Mouse (Mus musculus) embryonic facial prominence, embryonic 12.5 days (tissue): Measurements from ENCODE around the gene Otop2. TPM values are rescaled to one million over a fixed set of nuclear protein-coding genes. Genes with fewer than 3 reads are reported as not detected.

Experiments used
- ATAC-seq: fragments of 200-750 bp; cut with Nextera tagmentation; 2 replicates; pipeline ENCODE4 v1.8.0; 2017; ENCODE audit not compliant: insufficient number of reproducible peaks, insufficient read depth, low FRiP score, low TSS enrichment
- H3K27ac ChIP-seq: fragments of 300-500 bp; sonication (generic); 2 replicates; pipeline ENCODE4 v1.5.1; 2016; ENCODE audit warnings: mild to moderate bottlenecking
- H3K27me3 ChIP-seq: fragments of 300-500 bp; sonication (generic); 2 replicates; pipeline ENCODE4 v1.6.1; 2016; ENCODE audit warnings: mild to moderate bottlenecking, moderate library complexity
- H3K36me3 ChIP-seq: fragments of 300-500 bp; sonication (generic); 2 replicates; pipeline ENCODE4 v1.6.1; 2016; ENCODE audit warnings: mild to moderate bottlenecking
- H3K4me1 ChIP-seq: fragments of 300-500 bp; sonication (generic); 2 replicates; pipeline ENCODE4 v1.6.1; 2016
- H3K4me2 ChIP-seq: fragments of 300-500 bp; sonication (generic); replicated peaks from 2 replicates; pipeline ENCODE4 v1.6.1; 2016; ENCODE audit warnings: mild to moderate bottlenecking, moderate library complexity
- H3K4me3 ChIP-seq: fragments of 300-500 bp; sonication (generic); 2 replicates; pipeline ENCODE4 v1.5.1; 2016; ENCODE audit warnings: mild to moderate bottlenecking
- H3K9ac ChIP-seq: fragments of 300-500 bp; sonication (generic); 2 replicates; pipeline ENCODE4 v1.6.1; 2016; ENCODE audit warnings: mild to moderate bottlenecking, moderate library complexity
- H3K9me3 ChIP-seq: fragments of 300-500 bp; sonication (generic); 2 replicates; pipeline ENCODE4 v1.6.1; 2016; ENCODE audit warnings: mild to moderate bottlenecking, moderate library complexity
- WGBS: fragments of 180-500 bp; shearing (Covaris S2); methylation state at CpG from one replicate; pipeline ENCODE4 v1.1.7; 2016; 5-methylcytosine and 5-hydroxymethylcytosine counted together
- polyA plus RNA-seq: library from polyadenylated mRNA; unstranded; fragments of >200 nt; fragmentation: Nextera tagmentation; extraction: Ambion mirVana; gene quantifications from 2 replicates; pipeline ENCODE4 v1.2.1, GENCODE M21; 2016

Gene Otop2
- polyA plus RNA-seq, 1 experiment from 2014 or later, result 0.19 TPM

DNA sequence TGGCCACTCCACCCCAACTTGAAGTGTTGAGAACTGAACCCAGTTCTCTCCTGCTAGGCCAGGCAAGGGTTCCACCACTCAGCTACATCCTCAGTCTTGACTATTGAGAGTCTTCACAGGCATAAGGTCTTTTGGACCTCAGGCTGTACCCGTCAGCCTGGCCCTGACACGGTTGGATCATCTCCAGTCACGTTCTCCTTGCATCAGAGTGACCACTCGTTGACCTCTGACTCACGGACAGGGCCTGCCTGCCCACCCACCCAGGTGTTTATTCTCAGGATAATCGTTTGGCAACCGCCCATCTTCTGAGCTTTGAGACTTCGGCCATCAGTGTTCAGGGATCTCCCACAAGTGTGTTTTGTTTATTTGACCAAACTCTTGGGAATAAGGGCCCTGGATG lies 3.8 kb upstream of the Otop2 start:
- no peak overlapping the region for H3K4me2 ChIP-seq
- H3K9me3 ChIP-seq, result peaks cover 6% of the 10 kb centered on the region; the same call in 1 of the 2 replicates
- H3K4me1 ChIP-seq, result 0 out of 2 replicates have a peak, but pooled peaks cover 2% of the 10 kb centered on the region
- H3K27ac ChIP-seq, result no peak overlapping the region
- H3K9ac ChIP-seq, result no peak overlapping the region
- H3K27me3 ChIP-seq, result peaks cover 35% of the 10 kb centered on the region
- no peak for ATAC-seq
- H3K36me3 ChIP-seq, result no peaks in the 10 kb centered on the region
- H3K4me3 ChIP-seq, result no peak overlapping the region
- WGBS, result 72% methylated on average over 8 of the region's 8 CpGs

DNA sequence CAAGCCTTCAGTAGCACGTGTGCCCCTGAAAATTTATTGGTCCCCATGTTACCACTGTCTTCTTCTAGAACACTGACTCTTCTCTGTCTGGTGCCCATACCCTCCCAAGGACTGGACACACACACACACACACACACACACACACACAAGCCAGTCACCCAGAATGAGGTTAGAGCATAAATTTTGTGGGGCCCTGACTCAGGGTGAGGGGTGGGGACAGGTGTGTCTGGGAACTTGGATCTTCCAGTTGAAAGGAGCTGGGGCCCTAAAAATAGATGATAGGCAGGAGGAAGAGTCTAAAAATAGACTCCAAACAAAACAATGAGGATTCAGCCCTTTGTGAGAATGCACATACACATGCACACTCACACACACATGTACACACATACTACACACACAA lies 1.8 kb downstream of the Otop2 start:
- no peak overlapping the region for H3K4me2 ChIP-seq
- H3K27me3 ChIP-seq, result peaks cover 36% of the 10 kb centered on the region
- H3K4me1 ChIP-seq, result 0 out of 2 replicates have a peak, but pooled peaks cover 2% of the 10 kb centered on the region
- no peaks in the 10 kb centered on the region for H3K36me3 ChIP-seq
- no peak overlapping the region for H3K4me3 ChIP-seq
- no peak overlapping the region for H3K27ac ChIP-seq
- no peaks in the 10 kb centered on the region for H3K9me3 ChIP-seq
- WGBS, result 85% methylated on average over 1 of the region's 1 CpGs
- no peak for ATAC-seq
- H3K9ac ChIP-seq, result no peak overlapping the region

DNA sequence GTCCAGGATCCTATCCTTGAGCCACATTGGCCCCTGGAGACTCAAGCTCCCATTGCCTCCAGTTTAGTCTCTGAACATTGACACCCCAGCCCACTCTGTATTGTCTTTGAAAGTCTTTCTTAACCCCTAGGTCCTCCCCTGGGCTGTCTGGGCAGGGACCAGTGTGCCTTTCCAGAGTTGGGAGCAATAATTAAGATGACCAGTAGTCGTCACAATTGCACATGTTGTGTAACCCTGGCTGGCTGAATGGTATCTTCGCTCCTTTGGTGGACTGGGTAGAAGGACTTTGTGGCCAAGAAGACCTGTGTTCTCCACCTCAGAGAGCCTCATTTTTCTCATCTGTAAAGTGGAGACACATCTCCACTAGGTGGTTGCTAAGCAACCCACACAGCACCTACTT lies 7.3 kb downstream of the Otop2 start:
- H3K4me2 ChIP-seq, result no peak overlapping the region
- no peak overlapping the region for H3K27ac ChIP-seq
- WGBS, result 45% methylated on average over 2 of the region's 2 CpGs
- peaks cover 71% of the 10 kb centered on the region for H3K27me3 ChIP-seq
- H3K9me3 ChIP-seq, result no peaks in the 10 kb centered on the region
- H3K36me3 ChIP-seq, result no peaks in the 10 kb centered on the region
- H3K4me1 ChIP-seq, result no peaks in the 10 kb centered on the region
- no peak for ATAC-seq
- no peak overlapping the region for H3K9ac ChIP-seq
- H3K4me3 ChIP-seq, result no peak overlapping the region

DNA sequence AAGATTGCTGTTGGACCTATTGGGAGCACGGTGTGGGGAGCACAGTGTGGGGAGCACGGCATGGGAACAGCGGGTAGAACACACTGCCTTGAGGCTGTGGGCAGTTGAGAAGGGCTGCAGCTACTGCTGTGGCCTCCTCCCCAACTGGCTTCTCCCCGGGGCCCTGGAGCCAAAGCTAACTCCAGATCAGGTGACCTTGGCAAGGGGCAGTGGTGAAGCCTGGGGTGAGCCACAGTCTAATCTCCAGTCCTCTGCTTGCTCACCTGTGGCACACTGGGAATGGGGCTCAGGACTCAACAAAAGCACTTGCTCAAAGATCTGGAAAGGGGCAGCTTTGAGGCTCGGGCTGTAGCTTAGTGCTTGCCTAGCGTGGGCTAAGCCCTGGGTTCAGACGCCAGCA lies 10.2 kb downstream of the Otop2 start:
- Histone ChIP-seq H3K9me3 (no peaks in the 10 kb centered on the region), H3K36me3 (no peaks in the 10 kb centered on the region), H3K4me2 (no peak overlapping the region), H3K9ac (no peak overlapping the region), H3K27me3 (peaks cover 97% of the 10 kb centered on the region), H3K27ac (no peak overlapping the region), H3K4me1 (peaks cover 6% of the 10 kb centered on the region), H3K4me3 (no peak overlapping the region)
- 51% methylated on average over 7 of the region's 7 CpGs for WGBS
- no peak for ATAC-seq

DNA sequence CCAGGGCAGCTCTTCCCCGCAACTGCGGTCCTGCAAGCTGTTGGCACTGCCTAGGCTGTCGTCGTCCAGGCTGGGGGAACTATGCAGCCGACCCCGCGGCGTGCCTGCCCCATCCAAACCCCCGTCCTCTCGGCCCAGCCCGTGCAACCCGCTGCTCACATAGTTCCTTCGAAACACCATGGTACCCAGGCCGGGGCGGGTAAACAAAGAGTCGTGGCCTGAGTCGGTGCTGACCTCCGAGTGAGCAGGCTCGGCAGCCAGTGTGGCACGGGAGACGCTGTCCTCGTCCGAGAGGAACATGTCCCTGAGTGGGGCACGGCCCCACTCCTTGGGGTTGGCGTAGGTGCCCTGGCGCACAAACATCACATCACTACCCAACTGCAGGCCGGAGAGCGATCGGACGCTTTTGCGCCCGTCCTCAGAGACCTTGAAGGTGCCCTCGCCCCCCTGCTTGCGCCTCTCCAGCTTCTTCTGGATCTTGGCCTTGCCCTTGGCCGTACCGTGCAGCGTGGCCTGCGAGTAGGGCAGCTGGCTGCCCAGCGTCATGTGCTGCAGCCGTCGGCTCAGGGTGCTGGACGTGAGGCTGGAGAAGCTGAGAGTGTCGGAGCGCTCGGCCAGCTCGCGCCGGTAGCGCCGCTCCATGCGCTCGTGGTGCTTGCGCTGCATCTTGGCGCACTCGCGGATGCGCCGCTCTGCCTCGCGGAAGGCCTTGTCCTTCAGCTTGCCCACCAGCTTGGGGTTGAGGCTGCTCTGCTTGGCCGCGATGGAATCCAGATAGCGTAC lies 11.5 kb downstream of the Otop2 start:
- no peaks in the 10 kb centered on the region for H3K36me3 ChIP-seq
- no peak overlapping the region for H3K9ac ChIP-seq
- H3K4me3 ChIP-seq, result no peak overlapping the region
- peaks cover 99% of the 10 kb centered on the region for H3K27me3 ChIP-seq
- peaks cover 8% of the 10 kb centered on the region for H3K4me1 ChIP-seq
- H3K9me3 ChIP-seq, result no peaks in the 10 kb centered on the region
- no peak overlapping the region for H3K27ac ChIP-seq
- ATAC-seq, result no peak
- 0 out of 2 replicates have a peak overlapping the region, but pooled peaks have one; percentile 8 for H3K4me2 ChIP-seq
- 3% methylated on average over 63 of the region's 63 CpGs for WGBS

DNA sequence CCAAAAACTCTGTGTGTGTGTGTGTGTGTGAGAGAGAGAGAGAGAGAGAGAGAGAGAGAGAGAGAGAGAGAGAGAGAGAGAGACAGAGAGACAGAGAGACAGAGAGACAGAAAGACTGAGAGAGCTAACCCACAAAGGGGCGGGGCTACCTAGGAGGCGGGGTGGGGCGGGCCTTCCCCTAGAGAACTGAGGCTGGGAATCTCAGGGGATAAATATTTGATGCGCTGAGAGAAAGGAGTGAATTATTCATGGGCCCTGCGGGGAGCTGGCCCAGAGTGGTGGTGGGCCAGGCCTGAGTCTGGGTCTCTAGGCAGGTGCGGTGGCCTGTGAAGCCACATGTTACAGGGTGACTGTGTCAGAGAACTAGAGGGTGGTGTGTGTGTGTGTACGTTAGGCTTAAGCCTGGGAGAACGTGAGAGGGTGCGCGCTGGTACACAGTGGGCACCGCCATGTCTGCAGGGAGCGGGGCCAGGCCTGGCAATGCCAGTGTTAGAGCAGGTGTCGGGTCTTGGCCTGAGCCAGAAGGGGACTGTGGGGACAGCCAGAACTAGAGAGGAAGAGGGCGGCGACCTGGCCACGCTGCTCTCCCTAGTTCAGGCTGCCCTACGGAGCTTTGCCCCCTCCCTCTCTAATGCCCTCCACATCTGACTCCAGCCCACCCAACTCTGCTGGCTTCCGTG lies 12.9 kb downstream of the Otop2 start:
- WGBS, result 4% methylated on average over 15 of the region's 18 CpGs
- peaks cover 8% of the 10 kb centered on the region for H3K4me1 ChIP-seq
- H3K4me3 ChIP-seq, result no peak overlapping the region
- H3K4me2 ChIP-seq, result no peak overlapping the region
- H3K36me3 ChIP-seq, result no peaks in the 10 kb centered on the region
- no peak overlapping the region for H3K9ac ChIP-seq
- H3K27ac ChIP-seq, result no peak overlapping the region
- H3K9me3 ChIP-seq, result no peaks in the 10 kb centered on the region
- H3K27me3 ChIP-seq, result peaks cover 100% of the 10 kb centered on the region
- ATAC-seq, result no peak

DNA sequence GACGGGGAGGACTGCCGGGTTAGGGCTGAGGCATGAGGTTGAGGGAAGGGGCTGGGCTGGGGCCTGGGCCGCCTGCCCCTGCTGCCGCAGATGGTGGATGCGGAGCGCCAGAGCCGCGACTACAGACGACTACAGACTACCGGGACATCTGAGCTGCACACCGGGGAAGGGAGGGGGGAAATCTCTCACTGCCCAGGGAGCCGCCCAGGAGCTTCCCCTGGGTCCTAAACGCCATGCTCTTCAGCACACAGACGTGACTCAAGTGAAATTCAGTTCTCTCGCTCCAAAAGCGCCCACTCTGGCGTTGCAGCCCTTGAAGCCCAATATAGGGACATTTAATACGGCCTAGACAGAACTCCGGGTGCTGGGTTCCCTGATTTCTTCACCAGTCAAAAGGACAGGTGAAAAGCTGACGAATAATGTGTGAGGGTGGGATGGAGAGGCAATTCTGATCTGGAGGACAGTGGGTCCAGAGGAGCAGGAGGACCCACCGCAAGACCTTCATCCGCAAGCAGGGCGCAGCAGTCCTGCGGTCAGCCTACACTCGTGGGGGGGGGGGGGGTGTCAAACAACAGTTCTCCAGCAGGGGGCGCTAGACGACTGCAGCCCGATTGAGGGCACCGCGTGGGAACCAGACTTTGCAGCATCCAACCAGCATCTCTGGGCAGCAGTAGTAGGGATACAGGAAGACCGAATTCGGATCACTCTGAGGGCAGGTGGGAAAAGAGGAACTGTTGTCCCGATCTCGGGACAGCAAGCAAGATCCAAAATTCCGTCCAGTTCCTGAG lies 15.1 kb downstream of the Otop2 start, which contains the start of gene Ush1g:
Ush1g (minus strand) TSS at position 136 of the 788 bp plus-strand sequence.
- Histone ChIP-seq H3K9ac (peak within 1 kb of the TSS; percentile 29; the same call in 1 of the 2 replicates), H3K4me3 (peak within 1 kb of the TSS; percentile 18), H3K27ac (no peak within 1 kb of the TSS), H3K9me3 (no peaks in the 10 kb centered on the region), H3K4me2 (peak within 1 kb of the TSS; percentile 29), H3K27me3 (peaks cover 92% of the 10 kb centered on the region), H3K4me1 (peaks cover 8% of the 10 kb centered on the region), H3K36me3 (no peaks in the 10 kb centered on the region)
- ATAC-seq, result no peak
- WGBS, result 6% methylated on average over 35 of the region's 35 CpGs

DNA sequence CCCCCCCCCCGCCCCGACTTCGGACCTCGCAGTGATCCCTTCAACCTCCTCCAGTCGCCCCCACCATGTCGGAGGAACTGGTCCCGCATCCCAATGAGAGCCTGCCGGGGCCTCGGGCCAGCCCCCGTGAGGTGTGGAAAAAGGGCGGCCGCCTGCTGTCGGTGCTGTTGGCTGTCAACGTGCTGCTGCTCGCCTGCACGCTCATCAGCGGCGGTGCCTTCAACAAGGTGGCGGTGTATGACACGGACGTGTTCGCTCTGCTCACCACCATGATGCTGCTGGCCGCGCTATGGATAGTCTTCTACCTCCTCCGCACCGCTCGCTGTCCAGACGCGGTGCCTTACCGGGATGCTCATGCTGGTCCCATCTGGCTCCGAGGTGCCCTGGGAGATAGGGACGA lies 16.4 kb downstream of the Otop2 start:
- Histone ChIP-seq H3K9ac (no peak overlapping the region), H3K9me3 (no peaks in the 10 kb centered on the region), H3K4me2 (no peak overlapping the region), H3K4me3 (no peak overlapping the region), H3K27ac (no peak overlapping the region), H3K27me3 (peaks cover 85% of the 10 kb centered on the region), H3K36me3 (no peaks in the 10 kb centered on the region), H3K4me1 (peaks cover 8% of the 10 kb centered on the region)
- no peak for ATAC-seq
- WGBS, result 22% methylated on average over 31 of the region's 32 CpGs

DNA sequence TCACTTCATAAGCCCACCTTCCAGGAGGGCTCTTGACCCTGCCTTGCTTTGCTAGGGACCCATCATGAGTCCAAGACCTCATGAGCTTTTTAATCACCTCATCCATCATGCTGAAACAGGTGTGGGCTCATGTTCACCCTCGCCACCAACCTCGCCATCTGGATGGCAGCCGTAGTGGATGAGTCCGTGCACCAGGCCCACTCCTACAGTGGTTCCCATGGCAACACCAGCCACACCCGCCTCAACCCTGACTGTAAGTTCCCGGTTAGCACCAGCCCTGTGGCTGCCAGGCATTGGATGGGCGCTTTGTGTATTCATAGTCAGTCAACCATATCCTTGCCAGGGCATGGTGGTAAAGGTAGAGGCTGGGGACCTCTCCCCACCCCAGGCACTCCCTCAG lies 19.8 kb downstream of the Otop2 start:
- Histone ChIP-seq H3K4me2 (no peak overlapping the region), H3K27me3 (peaks cover 64% of the 10 kb centered on the region), H3K9ac (no peak overlapping the region), H3K4me3 (no peak overlapping the region), H3K27ac (no peak overlapping the region), H3K36me3 (no peaks in the 10 kb centered on the region), H3K4me1 (peaks cover 7% of the 10 kb centered on the region), H3K9me3 (no peaks in the 10 kb centered on the region)
- no peak for ATAC-seq
- 71% methylated on average over 7 of the region's 7 CpGs for WGBS

DNA sequence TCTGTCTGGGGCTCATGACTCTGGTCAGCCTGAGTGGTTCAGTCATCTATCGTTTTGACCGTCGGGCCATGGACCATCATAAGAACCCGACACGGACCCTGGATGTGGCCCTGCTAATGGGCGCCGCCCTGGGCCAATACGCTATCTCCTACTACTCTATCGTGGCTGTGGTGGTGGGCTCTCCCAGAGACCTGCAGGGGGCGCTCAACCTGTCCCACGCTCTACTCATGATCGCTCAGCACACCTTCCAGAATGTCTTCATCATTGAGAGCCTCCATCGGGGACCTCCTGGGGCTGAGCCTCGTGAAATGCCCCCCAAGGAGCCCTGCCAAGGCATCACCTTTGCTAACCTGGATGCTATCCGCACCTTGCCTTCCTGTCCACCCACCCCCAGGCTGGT lies 22.4 kb downstream of the Otop2 start:
- 64% methylated on average over 15 of the region's 15 CpGs for whole genome bisulfite sequencing
- Histone ChIP-seq H3K9me3 (no peaks in the 10 kb centered on the region), H3K9ac (no peak overlapping the region), H3K36me3 (no peaks in the 10 kb centered on the region), H3K4me2 (no peak overlapping the region), H3K4me1 (peaks cover 1% of the 10 kb centered on the region; the same call in 1 of the 2 replicates), H3K4me3 (no peak overlapping the region), H3K27me3 (peaks cover 64% of the 10 kb centered on the region), H3K27ac (no peak overlapping the region)
- ATAC-seq, result no peak

DNA sequence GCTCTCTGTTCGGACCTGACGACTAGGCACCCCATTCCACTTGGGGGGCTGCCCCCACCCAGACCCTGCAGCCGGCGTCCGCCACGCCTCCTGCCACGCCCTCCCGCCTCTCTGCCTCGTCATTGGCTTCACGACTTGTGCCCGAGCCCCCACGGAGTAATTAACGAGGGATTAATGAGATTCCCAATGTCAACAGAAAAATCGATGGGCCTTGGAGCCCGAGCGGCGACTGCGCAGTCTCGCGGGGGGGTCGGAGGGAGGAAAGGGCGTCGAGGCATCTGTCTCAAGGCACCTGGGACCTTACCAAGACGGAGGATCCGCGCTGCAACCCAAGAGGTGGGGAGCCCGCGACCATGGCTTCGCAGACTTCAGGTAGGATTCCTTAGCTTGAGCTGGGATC lies 27.6 kb downstream of the Otop2 start, which contains the start of gene Otop3:
Otop3 (plus strand) TSS at position 201 of the 400 bp plus-strand sequence.
- H3K4me2 ChIP-seq, result peak within 1 kb of the TSS; percentile 32
- ATAC-seq, result no peak
- H3K9ac ChIP-seq, result no peak within 1 kb of the TSS
- no peaks in the 10 kb centered on the region for H3K9me3 ChIP-seq
- peaks cover 71% of the 10 kb centered on the region for H3K27me3 ChIP-seq
- 4% methylated on average over 29 of the region's 29 CpGs for WGBS
- H3K27ac ChIP-seq, result no peak within 1 kb of the TSS
- H3K4me3 ChIP-seq, result no peak within 1 kb of the TSS
- H3K36me3 ChIP-seq, result no peaks in the 10 kb centered on the region
- H3K4me1 ChIP-seq, result peaks cover 4% of the 10 kb centered on the region; the same call in 1 of the 2 replicates
